Mouse (Mus musculus) cerebellum, adult 2 months (tissue): ENCODE data around the gene Usp19.

ENCODE experiments used
- CTCF ChIP-seq: fragments of 200-500 bp; IDR thresholded peaks from 2 replicates; pipeline ENCODE4 v1.5.1; 2011; ENCODE audit warnings: low read depth, mild to moderate bottlenecking, control low read depth, low read length, moderate library complexity, borderline replicate concordance; ENCODE audit not compliant: insufficient read depth
- POLR2A ChIP-seq: fragments of 200-500 bp; IDR thresholded peaks from 2 replicates; pipeline ENCODE4 v1.6.1; 2011; ENCODE audit warnings: low read length, control low read depth, borderline replicate concordance; ENCODE audit not compliant: insufficient read depth

DNA sequence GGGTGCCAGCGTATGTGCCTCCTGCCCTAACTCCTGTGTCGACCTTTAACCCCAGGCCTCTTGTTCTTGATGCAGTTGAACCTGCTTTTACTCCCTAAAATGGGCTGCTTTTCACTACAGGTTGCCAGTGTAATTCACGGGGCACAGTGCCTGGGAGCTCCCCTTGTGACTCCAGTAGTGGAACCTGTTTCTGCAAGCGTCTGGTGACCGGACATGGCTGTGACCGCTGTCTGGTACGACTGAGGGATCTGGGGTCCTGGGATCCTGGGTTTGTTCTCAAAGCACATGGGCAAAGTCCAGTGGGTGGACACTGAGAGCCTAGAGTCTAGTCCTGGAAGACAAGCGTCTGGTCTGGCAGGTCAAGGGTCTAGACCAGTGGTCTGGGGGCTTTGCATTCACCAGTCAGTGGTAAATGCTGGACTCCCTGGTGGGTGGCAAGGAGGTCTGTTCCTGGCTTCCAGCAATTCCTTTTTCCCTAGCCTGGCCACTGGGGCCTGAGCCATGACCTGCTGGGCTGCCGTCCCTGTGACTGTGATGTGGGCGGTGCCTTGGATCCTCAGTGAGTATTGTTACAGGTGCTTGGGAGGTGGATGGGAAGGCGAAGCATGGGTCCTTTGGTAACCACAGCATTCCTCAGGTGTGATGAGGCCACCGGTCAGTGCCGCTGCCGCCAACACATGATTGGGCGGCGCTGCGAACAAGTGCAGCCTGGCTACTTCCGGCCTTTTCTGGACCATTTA, 7.2 kb upstream of the Usp19 start:
- TF ChIP-seq POLR2A (no peak), CTCF (no peak)
